Mouse (Mus musculus): ENCODE results near the gene Fam71e1. TPM values are rescaled to one million over a fixed set of nuclear protein-coding genes. Genes with fewer than 3 reads are reported as not detected.
A peak's percentile ranks its signal among the peaks of the same experiment; 100 is the strongest.

Gene Fam71e1
- polyA plus RNA-seq, 1 experiment, result 2.1 TPM

- TF ChIP-seq GATA1 (IDR thresholded peaks at IDR 0.05; ENCODE audit: borderline replicate concordance, low read length) (no peak), FLI1 (IDR thresholded peaks at IDR 0.05; ENCODE audit: low read length) (no peak)
- H3K9me3 ChIP-seq, result no peaks in the 10 kb centered on the region
- peaks cover 10% of the 10 kb centered on the region; the same call in 1 of the 2 replicates for H3K4me1 ChIP-seq
- H3K36me3 ChIP-seq (replicated peaks; ENCODE audit: low read length), result peaks cover 98% of the 10 kb centered on the region
- H3K4me3 ChIP-seq (replicated peaks), result peak overlapping the region; percentile 28
- H3K27me3 ChIP-seq (replicated peaks), result no peaks in the 10 kb centered on the region
Observed at GRCm38 (mm10) chr7:44538756-44539624, 42.6 kb downstream of the Fam71e1 start.

- peaks cover 13% of the 10 kb centered on the region for H3K4me1 ChIP-seq
- no peaks in the 10 kb centered on the region for H3K9me3 ChIP-seq
- no peak for TF ChIP-seq GATA1 (IDR thresholded peaks at IDR 0.05; ENCODE audit: borderline replicate concordance, low read length)
- no peak for TF ChIP-seq FLI1 (IDR thresholded peaks at IDR 0.05; ENCODE audit: low read length)
- no peaks in the 10 kb centered on the region for H3K27me3 ChIP-seq (replicated peaks)
- no peak overlapping the region for H3K4me3 ChIP-seq (replicated peaks)
- peaks cover 73% of the 10 kb centered on the region for H3K36me3 ChIP-seq (replicated peaks; ENCODE audit: low read length)
Observed at GRCm38 (mm10) chr7:44542555-44542954, 46.2 kb downstream of the Fam71e1 start.

GRCm38 (mm10) chr7:44543071-44543470, 46.7 kb downstream of the Fam71e1 start:
- peaks cover 19% of the 10 kb centered on the region for H3K4me1 ChIP-seq

GRCm38 (mm10) chr7:44546274-44546673, 49.9 kb downstream of the Fam71e1 start:
- no peak for TF ChIP-seq FLI1 (IDR thresholded peaks at IDR 0.05; ENCODE audit: low read length)
- TF ChIP-seq GATA1 (IDR thresholded peaks at IDR 0.05; ENCODE audit: borderline replicate concordance, low read length), result no peak
- Histone ChIP-seq H3K4me3 (replicated peaks) (no peak overlapping the region), H3K9me3 (no peaks in the 10 kb centered on the region), H3K4me1 (peaks cover 33% of the 10 kb centered on the region), H3K36me3 (replicated peaks; ENCODE audit: low read length) (peaks cover 56% of the 10 kb centered on the region), H3K27me3 (replicated peaks) (no peaks in the 10 kb centered on the region)

More at GRCm38 (mm10) chr7:44543071-44543470, 46.7 kb downstream of the Fam71e1 start:
- TF ChIP-seq GATA1 (IDR thresholded peaks at IDR 0.05; ENCODE audit: borderline replicate concordance, low read length), result no peak
- no peak for TF ChIP-seq FLI1 (IDR thresholded peaks at IDR 0.05; ENCODE audit: low read length)
- H3K27me3 ChIP-seq (replicated peaks), result no peaks in the 10 kb centered on the region
- no peaks in the 10 kb centered on the region for H3K9me3 ChIP-seq
- peaks cover 68% of the 10 kb centered on the region for H3K36me3 ChIP-seq (replicated peaks; ENCODE audit: low read length)
- H3K4me3 ChIP-seq (replicated peaks), result no peak overlapping the region

GRCm38 (mm10) chr7:44547041-44547440, 50.7 kb downstream of the Fam71e1 start:
- Histone ChIP-seq H3K36me3 (replicated peaks; ENCODE audit: low read length) (peaks cover 56% of the 10 kb centered on the region), H3K4me3 (replicated peaks) (peak overlapping the region; percentile 42), H3K9me3 (no peaks in the 10 kb centered on the region)

GRCm38 (mm10) chr7:44547725-44548124, 51.3 kb downstream of the Fam71e1 start:
- Histone ChIP-seq H3K4me3 (replicated peaks) (peak overlapping the region; percentile 98), H3K9me3 (no peaks in the 10 kb centered on the region), H3K27me3 (replicated peaks) (no peaks in the 10 kb centered on the region), H3K36me3 (replicated peaks; ENCODE audit: low read length) (peaks cover 56% of the 10 kb centered on the region), H3K4me1 (peaks cover 47% of the 10 kb centered on the region)
- no peak for TF ChIP-seq FLI1 (IDR thresholded peaks at IDR 0.05; ENCODE audit: low read length)
- TF ChIP-seq GATA1 (IDR thresholded peaks at IDR 0.05; ENCODE audit: borderline replicate concordance, low read length), result no peak

More at GRCm38 (mm10) chr7:44547041-44547440, 50.7 kb downstream of the Fam71e1 start:
- TF ChIP-seq GATA1 (IDR thresholded peaks at IDR 0.05; ENCODE audit: borderline replicate concordance, low read length), result no peak
- TF ChIP-seq FLI1 (IDR thresholded peaks at IDR 0.05; ENCODE audit: low read length), result no peak
- Histone ChIP-seq H3K27me3 (replicated peaks) (no peaks in the 10 kb centered on the region), H3K4me1 (peaks cover 40% of the 10 kb centered on the region)

- Histone ChIP-seq H3K4me3 (replicated peaks) (peak within 1 kb of the TSS; percentile 98), H3K4me1 (peaks cover 53% of the 10 kb centered on the region), H3K36me3 (replicated peaks; ENCODE audit: low read length) (peaks cover 50% of the 10 kb centered on the region), H3K9me3 (no peaks in the 10 kb centered on the region), H3K27me3 (replicated peaks) (no peaks in the 10 kb centered on the region)
- TF ChIP-seq FLI1 (IDR thresholded peaks at IDR 0.05; ENCODE audit: low read length), result peak; percentile 28; the same call in 1 of the 2 replicates
- no peak for TF ChIP-seq GATA1 (IDR thresholded peaks at IDR 0.05; ENCODE audit: borderline replicate concordance, low read length)
Observed at GRCm38 (mm10) chr7:44548497-44549087, 52.2 kb downstream of the Fam71e1 start, which contains the start of gene Pold1. Gene Pold1, minus strand, starts transcription at chr7:44548849.

GRCm38 (mm10) chr7:44549621-44550408, 53.4 kb downstream of the Fam71e1 start:
- Histone ChIP-seq H3K27me3 (replicated peaks) (no peaks in the 10 kb centered on the region), H3K9me3 (no peaks in the 10 kb centered on the region), H3K4me1 (peaks cover 53% of the 10 kb centered on the region), H3K36me3 (replicated peaks; ENCODE audit: low read length) (peaks cover 45% of the 10 kb centered on the region), H3K4me3 (replicated peaks) (no peak overlapping the region)
- TF ChIP-seq GATA1 (IDR thresholded peaks at IDR 0.05; ENCODE audit: borderline replicate concordance, low read length) (no peak), FLI1 (IDR thresholded peaks at IDR 0.05; ENCODE audit: low read length) (no peak)

- Histone ChIP-seq H3K9me3 (no peaks in the 10 kb centered on the region), H3K4me3 (replicated peaks) (no peak overlapping the region), H3K4me1 (peaks cover 53% of the 10 kb centered on the region), H3K36me3 (replicated peaks; ENCODE audit: low read length) (peaks cover 41% of the 10 kb centered on the region), H3K27me3 (replicated peaks) (no peaks in the 10 kb centered on the region)
- TF ChIP-seq GATA1 (IDR thresholded peaks at IDR 0.05; ENCODE audit: borderline replicate concordance, low read length) (no peak), FLI1 (IDR thresholded peaks at IDR 0.05; ENCODE audit: low read length) (no peak)
Observed at GRCm38 (mm10) chr7:44550409-44550678, 54.0 kb downstream of the Fam71e1 start.

Other genes with a start within 250 kb of the Fam71e1 start
- gene 1700028J19Rik, start 249.9 kb upstream of the Fam71e1 start, polyA plus RNA-seq (2012; ENCODE audit: insufficient read depth, low replicate concordance), result not detected in 2 replicates
- gene 2410002F23Rik, start 249.9 kb upstream of the Fam71e1 start, polyA plus RNA-seq (2012; ENCODE audit: insufficient read depth, low replicate concordance), result 90.5 and 96.5 TPM in 2 replicates
- not detected in 2 replicates for gene Acp4, start 239.2 kb upstream of the Fam71e1 start, polyA plus RNA-seq (2012; ENCODE audit: insufficient read depth, low replicate concordance)
- gene Gm15517, start 235.1 kb upstream of the Fam71e1 start, polyA plus RNA-seq (2012; ENCODE audit: insufficient read depth, low replicate concordance), result not detected in 2 replicates
- 0.92 and 1.8 TPM in 2 replicates for gene Clec11a, start 189.7 kb upstream of the Fam71e1 start, polyA plus RNA-seq (2012; ENCODE audit: insufficient read depth, low replicate concordance)
- 0.07 TPM in 1 of 2 replicates, not detected in the other for gene Shank1, start 186.3 kb upstream of the Fam71e1 start, polyA plus RNA-seq (2012; ENCODE audit: insufficient read depth, low replicate concordance)
- not detected in 2 replicates for gene Syt3, start 112.5 kb upstream of the Fam71e1 start, polyA plus RNA-seq (2012; ENCODE audit: insufficient read depth, low replicate concordance)
- gene 1700008O03Rik, start 110.8 kb upstream of the Fam71e1 start, polyA plus RNA-seq (2012; ENCODE audit: insufficient read depth, low replicate concordance), result not detected in 2 replicates
- not detected in 2 replicates for gene Lrrc4b, start 67.6 kb upstream of the Fam71e1 start, polyA plus RNA-seq (2012; ENCODE audit: insufficient read depth, low replicate concordance)
- gene Aspdh, start 31.2 kb upstream of the Fam71e1 start, polyA plus RNA-seq (2012; ENCODE audit: insufficient read depth, low replicate concordance), result not detected in 2 replicates
- 191 and 466 TPM in 2 replicates for gene Josd2, start 28.6 kb upstream of the Fam71e1 start, polyA plus RNA-seq (2012; ENCODE audit: insufficient read depth, low replicate concordance)
- gene Emc10, start 52 bp upstream of the Fam71e1 start, polyA plus RNA-seq (2012; ENCODE audit: insufficient read depth, low replicate concordance), result 156 and 185 TPM in 2 replicates
- gene Mybpc2, start 28.1 kb downstream of the Fam71e1 start, polyA plus RNA-seq (2012; ENCODE audit: insufficient read depth, low replicate concordance), result 0.09 TPM in 1 of 2 replicates, not detected in the other
- gene Spib, start 35.5 kb downstream of the Fam71e1 start, polyA plus RNA-seq (2012; ENCODE audit: insufficient read depth, low replicate concordance), result 0.64 and 1.2 TPM in 2 replicates
- 61.8 and 199 TPM in 2 replicates for gene Pold1, start 52.3 kb downstream of the Fam71e1 start, polyA plus RNA-seq (2012; ENCODE audit: insufficient read depth, low replicate concordance)
- gene Nr1h2, start 57.4 kb downstream of the Fam71e1 start, polyA plus RNA-seq (2012; ENCODE audit: insufficient read depth, low replicate concordance), result 269 and 455 TPM in 2 replicates
- 2.4 and 14.1 TPM in 2 replicates for gene Napsa, start 75.8 kb downstream of the Fam71e1 start, polyA plus RNA-seq (2012; ENCODE audit: insufficient read depth, low replicate concordance)
- 1.8 and 4.0 TPM in 2 replicates for gene Kcnc3, start 94.1 kb downstream of the Fam71e1 start, polyA plus RNA-seq (2012; ENCODE audit: insufficient read depth, low replicate concordance)
- gene Myh14, start 174.3 kb downstream of the Fam71e1 start, polyA plus RNA-seq (2012; ENCODE audit: insufficient read depth, low replicate concordance), result 0.02 TPM in 1 of 2 replicates, not detected in the other
- gene Izumo2, start 212.2 kb downstream of the Fam71e1 start, polyA plus RNA-seq (2012; ENCODE audit: insufficient read depth, low replicate concordance), result not detected in 2 replicates